Mouse (Mus musculus): ENCODE results near the gene Olfr1511. TPM values are rescaled to one million over a fixed set of nuclear protein-coding genes. Genes with fewer than 3 reads are reported as not detected.

Olfr1511 gene
- total RNA-seq (2023) = not detected

GRCm38 (mm10) chr14:52397279-52397678, at the start of gene Olfr1511:
Gene Olfr1511, minus strand, starts transcription at chr14:52397379.

GRCm38 (mm10) chr14:52442690-52443089, 45.5 kb upstream of the Olfr1511 start, which contains the start of gene Olfr1509:
Gene Olfr1509, plus strand, starts transcription at chr14:52442990.

GRCm38 (mm10) chr14:52414273-52414672, 17.1 kb upstream of the Olfr1511 start, which contains the start of gene Olfr1510:
Gene Olfr1510, minus strand, starts transcription at chr14:52414373.

GRCm38 (mm10) chr14:52379068-52379467, 18.1 kb downstream of the Olfr1511 start, which contains the start of gene Olfr1512:
Gene Olfr1512, minus strand, starts transcription at chr14:52379168.

GRCm38 (mm10) chr14:52356308-52356707, 40.9 kb downstream of the Olfr1511 start, which contains the start of gene Olfr1513:
Gene Olfr1513, minus strand, starts transcription at chr14:52356408.

Other genes with a start within 250 kb of the Olfr1511 start
- 63.9 TPM for gene Supt16, start 200.0 kb downstream of the Olfr1511 start, total RNA-seq (2023)
- gene Chd8, start 139.6 kb downstream of the Olfr1511 start, total RNA-seq (2023) = 255 TPM
- 103 TPM for gene Tox4, start 118.2 kb downstream of the Olfr1511 start, total RNA-seq (2023)
- 15.4 TPM for gene Rab2b, start 117.8 kb downstream of the Olfr1511 start, total RNA-seq (2023)
- 80.6 TPM for gene Mettl3, start 92.3 kb downstream of the Olfr1511 start, total RNA-seq (2023)
- 2.6 TPM for gene Sall2, start 68.6 kb downstream of the Olfr1511 start, total RNA-seq (2023)
- gene Olfr1513, start 41.0 kb downstream of the Olfr1511 start, total RNA-seq (2023) = not detected
- not detected for gene Olfr1512, start 18.2 kb downstream of the Olfr1511 start, total RNA-seq (2023)
- gene Olfr1510, start 17.0 kb upstream of the Olfr1511 start, total RNA-seq (2023) = not detected
- not detected for gene Olfr1509, start 45.6 kb upstream of the Olfr1511 start, total RNA-seq (2023)
- not detected for gene Olfr1508, start 70.1 kb upstream of the Olfr1511 start, total RNA-seq (2023)
- gene Olfr1507, start 98.4 kb upstream of the Olfr1511 start, total RNA-seq (2023) = 0.64 TPM

Data from CD8-positive naive resting alpha-beta T cell, adult 57 days (primary cell).